Mouse (Mus musculus) stomach, embryonic 15.5 days (tissue): Measurements from ENCODE around the gene Zfp978. TPM values are rescaled to one million over a fixed set of nuclear protein-coding genes. Genes with fewer than 3 reads are reported as not detected.
"Not testable (repeated sequence)": the region's sequence is repeated elsewhere in the genome, so short reads cannot be mapped to it uniquely, and the experiment has no call there.

Experiments used
- ATAC-seq: fragments of 200-750 bp; cut with Nextera tagmentation; 2 replicates; pipeline ENCODE4 v1.8.0; 2017; ENCODE audit warnings: low read depth, moderate number of reproducible peaks, moderate TSS enrichment; ENCODE audit not compliant: insufficient read depth, low FRiP score
- H3K27ac ChIP-seq: fragments of 300-500 bp; sonication (generic); 2 replicates; pipeline ENCODE4 v1.5.1; 2015; ENCODE audit warnings: mild to moderate bottlenecking, inconsistent platforms
- H3K27me3 ChIP-seq: fragments of 300-500 bp; sonication (generic); replicated peaks from 2 replicates; pipeline ENCODE4 v1.6.1; 2015; ENCODE audit warnings: inconsistent platforms
- H3K36me3 ChIP-seq: fragments of 300-500 bp; sonication (generic); 2 replicates; pipeline ENCODE4 v1.6.1; 2015; ENCODE audit warnings: inconsistent platforms
- H3K4me1 ChIP-seq: fragments of 300-500 bp; sonication (generic); 2 replicates; pipeline ENCODE4 v1.6.1; 2015; ENCODE audit warnings: inconsistent platforms
- H3K4me2 ChIP-seq: fragments of 300-500 bp; sonication (generic); 2 replicates; pipeline ENCODE4 v1.6.1; 2015; ENCODE audit warnings: mild to moderate bottlenecking, inconsistent platforms
- H3K4me3 ChIP-seq: fragments of 300-500 bp; sonication (generic); replicated peaks from 2 replicates; pipeline ENCODE4 v1.5.1; 2015; ENCODE audit warnings: inconsistent platforms
- H3K9ac ChIP-seq: fragments of 300-500 bp; sonication (generic); 2 replicates; pipeline ENCODE4 v1.6.1; 2015; ENCODE audit warnings: inconsistent platforms
- H3K9me3 ChIP-seq: fragments of 300-500 bp; sonication (generic); 2 replicates; pipeline ENCODE4 v1.6.1; 2016; ENCODE audit warnings: inconsistent platforms
- WGBS: fragments of 180-500 bp; shearing (Covaris S2); methylation state at CpG from one replicate; pipeline ENCODE4 v1.1.7; 2015; 5-methylcytosine and 5-hydroxymethylcytosine counted together
- polyA plus RNA-seq: library from polyadenylated mRNA; unstranded; fragments of >200 nt; fragmentation: Nextera tagmentation; extraction: Ambion mirVana; gene quantifications from 2 replicates; pipeline ENCODE4 v1.2.1, GENCODE M21; 2015

Gene Zfp978
- polyA plus RNA-seq, 1 experiment from 2014 or later = not detected

GRCm38 (mm10) chr4:147420794-147421193, 59.7 kb downstream of the Zfp978 start:
- WGBS = 64% methylated on average over 3 of the region's 3 CpGs
- Histone ChIP-seq H3K4me3 (no peak overlapping the region), H3K4me1 (no peaks in the 10 kb centered on the region), H3K27ac (no peak overlapping the region), H3K36me3 (no peaks in the 10 kb centered on the region), H3K9ac (no peak overlapping the region), H3K9me3 (peaks cover 16% of the 10 kb centered on the region), H3K4me2 (no peak overlapping the region), H3K27me3 (no peaks in the 10 kb centered on the region)
- no peak for ATAC-seq

DNA sequence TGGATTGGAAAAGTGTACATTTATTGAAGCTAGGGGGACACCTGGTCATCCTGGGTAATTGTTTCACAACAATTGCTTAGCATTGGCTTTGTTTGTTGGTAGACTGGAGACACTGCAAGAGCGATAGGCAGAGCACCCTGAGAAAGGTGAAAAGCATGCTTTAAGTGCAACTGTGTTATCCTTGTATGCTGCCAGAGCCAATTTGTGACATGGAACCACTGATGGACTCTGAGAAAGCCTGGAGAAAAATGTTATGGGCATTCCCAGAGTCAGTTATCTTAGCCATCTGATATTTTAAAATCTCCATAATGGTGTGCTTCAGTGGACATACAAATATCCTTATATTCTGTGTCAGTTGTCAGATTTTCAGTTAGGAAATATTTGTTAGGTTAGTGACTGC, 60.2 kb downstream of the Zfp978 start:
- WGBS = 18% methylated on average over 1 of the region's 1 CpGs
- peaks cover 16% of the 10 kb centered on the region for H3K9me3 ChIP-seq
- H3K4me3 ChIP-seq, H3K27ac ChIP-seq, H3K9ac ChIP-seq, H3K4me1 ChIP-seq, H3K36me3 ChIP-seq, H3K27me3 ChIP-seq, ATAC-seq, H3K4me2 ChIP-seq: not testable (repeated sequence)

- WGBS = 52% methylated on average over 3 of the region's 3 CpGs
- H3K27me3 ChIP-seq = no peaks in the 10 kb centered on the region
- ATAC-seq = peak; percentile 4; the same call in 1 of the 2 replicates
- peaks cover 6% of the 10 kb centered on the region; the same call in 1 of the 2 replicates for H3K9me3 ChIP-seq
- no peaks in the 10 kb centered on the region for H3K36me3 ChIP-seq
- no peak overlapping the region for H3K9ac ChIP-seq
- H3K27ac ChIP-seq = no peak overlapping the region
- no peak overlapping the region for H3K4me3 ChIP-seq
- H3K4me2 ChIP-seq = no peak overlapping the region
- no peaks in the 10 kb centered on the region for H3K4me1 ChIP-seq
These were observed 62.0 kb downstream of the Zfp978 start for GRCm38 (mm10) chr4:147423140-147423539.

- ATAC-seq = no peak
- Histone ChIP-seq H3K9me3 (peaks cover 6% of the 10 kb centered on the region; the same call in 1 of the 2 replicates), H3K36me3 (no peaks in the 10 kb centered on the region), H3K27me3 (no peaks in the 10 kb centered on the region), H3K9ac (no peak overlapping the region), H3K4me1 (no peaks in the 10 kb centered on the region), H3K27ac (no peak overlapping the region), H3K4me2 (no peak overlapping the region), H3K4me3 (no peak overlapping the region)
- WGBS = 55% methylated on average over 4 of the region's 4 CpGs
These were observed 62.7 kb downstream of the Zfp978 start for GRCm38 (mm10) chr4:147423641-147424298.

GRCm38 (mm10) chr4:147424404-147424803, 63.3 kb downstream of the Zfp978 start:
- 49% methylated on average over 3 of the region's 3 CpGs for WGBS
- H3K4me3 ChIP-seq, H3K27me3 ChIP-seq, H3K36me3 ChIP-seq, H3K9me3 ChIP-seq, H3K4me1 ChIP-seq, ATAC-seq, H3K9ac ChIP-seq, H3K27ac ChIP-seq, H3K4me2 ChIP-seq: not testable (repeated sequence)

- ATAC-seq, H3K4me2 ChIP-seq: not testable (repeated sequence)
- 48% methylated on average over 5 of the region's 5 CpGs for WGBS
These were observed 64.7 kb downstream of the Zfp978 start for GRCm38 (mm10) chr4:147425615-147426347.

GRCm38 (mm10) chr4:147430651-147431050, 69.5 kb downstream of the Zfp978 start:
- no peaks in the 10 kb centered on the region for H3K36me3 ChIP-seq
- no peak overlapping the region for H3K27ac ChIP-seq
- ATAC-seq = no peak
- H3K27me3 ChIP-seq = no peaks in the 10 kb centered on the region
- H3K9ac ChIP-seq = no peak overlapping the region
- peaks cover 16% of the 10 kb centered on the region for H3K9me3 ChIP-seq
- no peak overlapping the region for H3K4me2 ChIP-seq
- H3K4me3 ChIP-seq = no peak overlapping the region
- H3K4me1 ChIP-seq = no peaks in the 10 kb centered on the region

More at GRCm38 (mm10) chr4:147425615-147426347, 64.7 kb downstream of the Zfp978 start:
- H3K36me3 ChIP-seq, H3K27ac ChIP-seq, H3K27me3 ChIP-seq, H3K9ac ChIP-seq, H3K4me1 ChIP-seq, H3K4me3 ChIP-seq, H3K9me3 ChIP-seq: not testable (repeated sequence)

DNA sequence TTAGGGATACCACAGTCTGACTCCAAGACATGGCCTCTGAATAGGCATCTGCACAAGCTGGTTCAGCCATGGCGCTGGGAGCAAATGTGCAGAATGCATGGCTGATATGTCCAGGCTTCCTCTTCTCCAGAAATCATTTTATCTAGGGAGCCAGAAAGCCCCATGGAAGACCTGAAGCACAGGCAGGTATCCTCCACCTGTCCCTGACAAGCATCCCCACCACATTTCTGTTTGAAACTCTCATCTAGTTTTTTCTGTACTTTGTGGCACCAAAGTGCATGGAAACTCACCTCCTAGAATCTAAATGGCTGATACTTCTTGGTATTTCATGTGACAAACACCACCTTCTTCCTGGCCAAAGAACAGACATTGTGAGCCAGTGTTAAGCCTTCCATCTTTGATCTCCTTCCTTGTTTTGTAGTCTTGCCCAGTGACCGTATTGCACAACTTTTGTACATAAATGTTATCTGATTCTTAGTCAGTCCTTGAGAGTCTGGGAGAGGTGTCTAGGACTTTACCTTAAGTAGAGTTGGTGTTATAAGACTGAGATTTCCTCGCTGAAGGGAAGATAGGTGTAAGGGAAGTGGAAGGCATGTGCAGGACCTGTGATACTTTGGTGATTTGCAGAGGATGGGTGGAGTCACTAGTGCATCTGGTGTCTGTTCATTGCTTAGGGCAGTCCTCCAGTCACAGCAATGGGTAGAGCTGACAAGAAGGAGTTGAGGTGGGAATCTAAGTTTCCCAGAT, 70.8 kb downstream of the Zfp978 start:
- not testable (repeated sequence) for H3K27me3 ChIP-seq, H3K9ac ChIP-seq, H3K27ac ChIP-seq, H3K4me2 ChIP-seq, H3K4me1 ChIP-seq, H3K4me3 ChIP-seq, H3K36me3 ChIP-seq
- 75% methylated on average over 3 of the region's 3 CpGs for WGBS
- peak; percentile 25 for ATAC-seq
- peaks cover 16% of the 10 kb centered on the region for H3K9me3 ChIP-seq

- H3K4me1 ChIP-seq = no peaks in the 10 kb centered on the region
- no peak overlapping the region for H3K4me3 ChIP-seq
- 0 out of 2 replicates have a peak, but pooled peaks have one; percentile 10 for ATAC-seq
- H3K27ac ChIP-seq = no peak overlapping the region
- no peak overlapping the region for H3K4me2 ChIP-seq
- H3K27me3 ChIP-seq = no peaks in the 10 kb centered on the region
- 84% methylated on average over 1 of the region's 1 CpGs for WGBS
- peaks cover 16% of the 10 kb centered on the region for H3K9me3 ChIP-seq
- H3K9ac ChIP-seq = no peak overlapping the region
- no peaks in the 10 kb centered on the region for H3K36me3 ChIP-seq
These were observed 71.3 kb downstream of the Zfp978 start for GRCm38 (mm10) chr4:147432443-147432790.

DNA sequence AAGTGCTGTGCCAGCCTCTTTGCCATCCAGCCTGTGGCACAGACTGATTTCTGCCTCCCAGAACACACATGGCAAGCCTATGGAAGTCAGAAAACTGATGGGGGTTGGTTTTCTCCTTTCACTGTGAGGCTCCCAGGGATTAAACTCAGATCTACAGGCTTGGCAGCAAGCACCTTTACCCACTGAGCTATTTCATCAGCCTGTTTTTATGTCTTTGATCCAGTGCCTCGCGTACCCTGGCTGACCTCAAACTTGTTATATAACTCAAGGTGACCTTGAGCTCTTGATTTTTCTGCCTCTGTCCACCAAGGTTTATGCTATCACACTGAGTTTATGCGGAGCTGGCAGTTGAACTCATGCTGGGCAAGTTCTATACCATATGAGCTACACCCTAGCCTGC, 71.9 kb downstream of the Zfp978 start:
- peak; percentile 13; the same call in 1 of the 2 replicates for ATAC-seq
- Histone ChIP-seq H3K27ac (no peak overlapping the region), H3K4me2 (no peak overlapping the region), H3K9ac (no peak overlapping the region), H3K27me3 (no peaks in the 10 kb centered on the region), H3K9me3 (peaks cover 16% of the 10 kb centered on the region), H3K4me1 (no peaks in the 10 kb centered on the region), H3K36me3 (no peaks in the 10 kb centered on the region), H3K4me3 (no peak overlapping the region)
- WGBS = 33% methylated on average over 3 of the region's 3 CpGs

DNA sequence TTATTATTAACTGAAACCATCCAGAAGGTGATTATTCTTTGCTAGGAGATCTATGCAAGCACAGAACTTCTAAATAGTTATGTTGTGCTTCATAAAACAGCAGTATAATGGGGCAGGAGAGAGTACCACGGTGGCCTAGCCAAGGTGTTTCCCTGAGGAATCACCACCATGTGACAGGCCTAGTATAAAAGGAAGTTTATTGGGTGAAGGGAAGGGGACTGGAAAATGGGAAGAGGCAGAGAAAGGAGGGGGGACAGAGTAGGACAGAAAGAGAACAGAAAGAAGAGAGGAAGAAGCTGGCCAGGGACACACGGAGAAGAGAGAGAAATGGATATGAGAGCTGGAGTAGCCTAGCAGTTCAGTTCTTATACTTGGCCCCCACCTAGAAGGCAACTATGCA, 72.8 kb downstream of the Zfp978 start:
- no peaks in the 10 kb centered on the region for H3K36me3 ChIP-seq
- no peaks in the 10 kb centered on the region for H3K27me3 ChIP-seq
- H3K4me2 ChIP-seq = no peak overlapping the region
- H3K9ac ChIP-seq = no peak overlapping the region
- no peak for ATAC-seq
- H3K4me3 ChIP-seq = no peak overlapping the region
- peaks cover 16% of the 10 kb centered on the region for H3K9me3 ChIP-seq
- H3K27ac ChIP-seq = no peak overlapping the region
- WGBS = 45% methylated on average over 2 of the region's 2 CpGs
- H3K4me1 ChIP-seq = no peaks in the 10 kb centered on the region
